Mouse (Mus musculus) CH12.LX (cell line): ENCODE data around the gene Ttll10. TPM values are rescaled to one million over a fixed set of nuclear protein-coding genes. Genes with fewer than 3 reads are reported as not detected.

Experiments
- DNase-seq: peaks from one replicate; pipeline ENCODE4 v3.0.0-alpha.2; 2013; ENCODE audit errors: extremely low read depth
- H3K27ac ChIP-seq: 2 replicates; pipeline ENCODE4 v1.5.1; 2012; ENCODE audit warnings: low read depth, mild to moderate bottlenecking, control low read depth, moderate library complexity; ENCODE audit not compliant: insufficient read depth
- H3K27me3 ChIP-seq: replicated peaks from 2 replicates; pipeline ENCODE3; 2012; ENCODE audit warnings: inconsistent platforms
- H3K36me3 ChIP-seq, 2 experiments: replicated peaks in 1 of 2; 2 replicates each; pipeline versions ENCODE3 to v1.6.1; 2012; ENCODE audit warnings: inconsistent platforms in 1 of 2, low read length in 1 of 2, mild to moderate bottlenecking in 1 of 2, mixed read lengths in 1 of 2, moderate library complexity in 1 of 2; ENCODE audit not compliant: control insufficient read depth in 1 of 2, insufficient read depth in 1 of 2
- H3K4me1 ChIP-seq, 2 experiments: 2 replicates each; pipeline ENCODE4 v1.6.1; 2012; ENCODE audit warnings: inconsistent platforms in 1 of 2, moderate library complexity in 1 of 2; ENCODE audit not compliant: insufficient read depth in 2 of 2, control insufficient read depth in 1 of 2
- H3K4me2 ChIP-seq: 2 replicates; pipeline ENCODE4 v1.6.1; 2012; ENCODE audit warnings: low read depth, mild to moderate bottlenecking, control low read depth; ENCODE audit not compliant: poor library complexity, insufficient read depth, severe bottlenecking
- H3K4me3 ChIP-seq, 3 experiments: fragments of 150-350 bp in 1 of 3; sonication (generic) in 1 of 3; replicated peaks in 1 of 3; 2 replicates each; pipeline versions ENCODE3 to v1.5.1; 2011 to 2012; ENCODE audit warnings: low read depth in 2 of 3, low read length in 2 of 3, mild to moderate bottlenecking in 2 of 3, moderate library complexity in 2 of 3, control low read depth in 1 of 3, improper control_type of control experiment in 1 of 3, inconsistent platforms in 1 of 3, mixed read lengths in 1 of 3; ENCODE audit not compliant: poor library complexity in 1 of 3
- H3K79me2 ChIP-seq: replicated peaks from 2 replicates; pipeline ENCODE4 v1.6.1; 2012; ENCODE audit warnings: mild to moderate bottlenecking, moderate library complexity; ENCODE audit not compliant: control insufficient read depth, poor library complexity, insufficient read depth, severe bottlenecking; ENCODE audit errors: extremely low read depth
- H3K9ac ChIP-seq: 2 replicates; pipeline ENCODE4 v1.6.1; 2012; ENCODE audit warnings: low read depth, mild to moderate bottlenecking, control low read depth, moderate library complexity; ENCODE audit not compliant: insufficient read depth
- H3K9me3 ChIP-seq: replicated peaks from 2 replicates; pipeline ENCODE3; 2012; ENCODE audit warnings: low read length, inconsistent platforms, mixed read lengths
- CTCF ChIP-seq, 2 experiments: IDR thresholded peaks in 1 of 2; conservative IDR thresholded peaks in 1 of 2; 2 replicates each; pipeline ENCODE4 v1.5.1; 2011 to 2012; ENCODE audit warnings: low read depth in 2 of 2, low read length in 2 of 2, improper control_type of control experiment in 1 of 2, inconsistent platforms in 1 of 2, mild to moderate bottlenecking in 1 of 2, moderate library complexity in 1 of 2
- E2F4 ChIP-seq: IDR thresholded peaks from 2 replicates; pipeline ENCODE4 v1.6.1; 2011; ENCODE audit warnings: low read depth, low read length, improper control_type of control experiment; ENCODE audit not compliant: insufficient replicate concordance
- ELF1 ChIP-seq: IDR thresholded peaks from 2 replicates; pipeline ENCODE4 v1.6.1; 2014; ENCODE audit warnings: low read depth, mild to moderate bottlenecking, inconsistent platforms, low read length, improper control_type of control experiment
- HCFC1 ChIP-seq: IDR thresholded peaks from 2 replicates; pipeline ENCODE4 v1.6.1; 2012; ENCODE audit warnings: low read depth, mild to moderate bottlenecking, inconsistent platforms, low read length, improper control_type of control experiment
- KAT2A ChIP-seq: IDR thresholded peaks from 2 replicates; pipeline ENCODE4 v1.6.1; 2012; ENCODE audit warnings: low read length, improper control_type of control experiment, inconsistent platforms; ENCODE audit not compliant: insufficient replicate concordance
- MAFK ChIP-seq: IDR thresholded peaks from 2 replicates; pipeline ENCODE4 v1.6.1; 2011; ENCODE audit warnings: low read length, improper control_type of control experiment; ENCODE audit not compliant: insufficient replicate concordance
- MAX ChIP-seq: IDR thresholded peaks from 2 replicates; pipeline ENCODE4 v1.6.1; 2011; ENCODE audit warnings: low read length, improper control_type of control experiment
- MAZ ChIP-seq: IDR thresholded peaks from 2 replicates; pipeline ENCODE4 v1.6.1; 2012; ENCODE audit warnings: low read depth, mild to moderate bottlenecking, inconsistent platforms, low read length, improper control_type of control experiment, moderate library complexity
- MEF2A ChIP-seq: IDR thresholded peaks from 2 replicates; pipeline ENCODE4 v1.6.1; 2014; ENCODE audit warnings: low read depth, mild to moderate bottlenecking, inconsistent platforms, low read length, improper control_type of control experiment, borderline replicate concordance
- NELFE ChIP-seq: IDR thresholded peaks from 2 replicates; pipeline ENCODE4 v1.6.1; 2011; ENCODE audit warnings: low read depth, low read length, improper control_type of control experiment
- NRF1 ChIP-seq: IDR thresholded peaks from 2 replicates; pipeline ENCODE4 v1.6.1; 2014; ENCODE audit warnings: low read depth, mild to moderate bottlenecking, inconsistent platforms, low read length, improper control_type of control experiment, moderate library complexity
- PAX5 ChIP-seq: IDR thresholded peaks from 2 replicates; pipeline ENCODE4 v1.6.1; 2012; ENCODE audit warnings: low read length, inconsistent platforms, mixed read lengths
- POLR2A ChIP-seq: IDR thresholded peaks from 2 replicates; pipeline ENCODE4 v1.6.1; 2011; ENCODE audit warnings: low read depth, mild to moderate bottlenecking, improper control_type of control experiment, low read length
- POLR2AphosphoS2 ChIP-seq: IDR thresholded peaks from 2 replicates; pipeline ENCODE4 v1.6.1; 2011; ENCODE audit warnings: low read depth, low read length, improper control_type of control experiment
- RAD21 ChIP-seq: IDR thresholded peaks from 2 replicates; pipeline ENCODE4 v1.6.1; 2011; ENCODE audit warnings: low read depth, mild to moderate bottlenecking, low read length, improper control_type of control experiment, moderate library complexity
- SIN3A ChIP-seq: IDR thresholded peaks from 2 replicates; pipeline ENCODE4 v1.6.1; 2012; ENCODE audit warnings: low read length, improper control_type of control experiment, inconsistent platforms
- SMC3 ChIP-seq: IDR thresholded peaks from 2 replicates; pipeline ENCODE4 v1.6.1; 2011; ENCODE audit warnings: low read depth, low read length, improper control_type of control experiment
- TBP ChIP-seq: conservative IDR thresholded peaks from 2 replicates; pipeline ENCODE4 v1.6.1; 2011; ENCODE audit warnings: low read depth, low read length, improper control_type of control experiment
- TCF12 ChIP-seq: IDR thresholded peaks from 2 replicates; pipeline ENCODE4 v1.6.1; 2014; ENCODE audit warnings: low read depth, mild to moderate bottlenecking, inconsistent platforms, low read length, improper control_type of control experiment
- USF1 ChIP-seq: IDR thresholded peaks from 2 replicates; pipeline ENCODE4 v1.6.1; 2014; ENCODE audit warnings: low read depth, mild to moderate bottlenecking, inconsistent platforms, low read length, improper control_type of control experiment
- dilution Hi-C: fragments of 300-500 bp; cut with MboI; formaldehyde crosslinking; loops from 2 replicates; pipeline ENCODE4 v1.14.3; 2020; ENCODE audit warnings: low sequenced_read_pairs; ENCODE audit not compliant: extremely low pct_unique_long_range_greater_than_20kb, extremely low pct_ligation_motif_present
- in situ Hi-C: fragments of 300-500 bp; cut with MboI; formaldehyde crosslinking; loops from 3 replicates; pipeline ENCODE4 v1.14.3; 2019; ENCODE audit warnings: low sequenced_read_pairs, low pct_ligation_motif_present, low pct_unique_long_range_greater_than_20kb, mixed read lengths
- polyA plus RNA-seq: library from polyadenylated mRNA; unstranded; fragments of >175 nt; gene quantifications from 2 replicates; pipeline ENCODE4 v1.2.1, GENCODE M21; 2012; ENCODE audit warnings: low read depth; ENCODE audit not compliant: insufficient read length
- total RNA-seq, 2 experiments: library from RNA; depleted of rRNA; stranded (reverse); fragments of 300-350 nt in 1 of 2; fragments of >200 nt in 1 of 2; gene quantifications; 2 replicates each; pipeline ENCODE4 v1.2.3; 2012 to 2014

Ttll10 gene
- total and polyA plus RNA-seq, 3 experiments = 0.04 TPM; not detected in 2

GRCm38 (mm10) chr4:156028580-156028979 lies 30.6 kb downstream of the Ttll10 start:
- Histone ChIP-seq H3K27ac (no peak overlapping the region), H3K9me3 (no peaks in the 10 kb centered on the region), H3K9ac (no peak overlapping the region), H3K79me2 (no peaks in the 10 kb centered on the region)
- dilution Hi-C loops = no loop called here
- in situ Hi-C loops = no loop called here
- no peak for TF ChIP-seq PAX5
- TF ChIP-seq MEF2A = no peak
- no peak for TF ChIP-seq HCFC1
- no peak for TF ChIP-seq SIN3A
- TF ChIP-seq POLR2AphosphoS2 = no peak
- TF ChIP-seq, all 38 proteins: peak for 0
- Histone ChIP-seq H3K36me3 (peaks cover 16 to 32% of the 10 kb centered on the region in 2 experiments), H3K27me3 (no peaks in the 10 kb centered on the region), H3K4me1 (peaks cover 30 to 71% of the 10 kb centered on the region in 2 experiments), H3K4me2 (no peak overlapping the region), H3K4me3 (no peak overlapping the region)
- DNase-seq = no peak

DNA sequence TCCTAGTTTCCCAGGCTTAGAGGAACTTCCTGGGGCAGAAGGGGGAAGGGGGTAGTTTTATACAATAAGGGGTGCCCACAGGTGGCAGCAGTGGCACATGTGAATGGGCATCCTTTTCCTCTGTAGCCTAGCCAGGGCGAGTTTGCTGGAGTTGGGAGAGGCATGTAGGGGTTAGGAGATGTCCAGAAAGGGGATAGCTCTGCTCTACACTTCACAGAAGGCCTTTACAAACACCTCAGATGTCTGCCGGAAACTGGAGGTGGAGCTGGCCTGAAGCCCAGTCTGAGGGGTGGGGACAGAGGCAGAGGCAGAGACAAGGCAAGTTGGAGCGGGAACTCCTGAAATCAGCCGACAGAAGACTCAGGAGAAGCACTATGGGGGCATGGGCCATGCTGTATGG lies 33.2 kb downstream of the Ttll10 start, which contains the start of gene Tnfrsf18:
Gene Tnfrsf18, plus strand, starts transcription at position 152 of the 400 bp plus-strand sequence.
- H3K9me3 ChIP-seq = no peaks in the 10 kb centered on the region
- no peaks in the 10 kb centered on the region for H3K79me2 ChIP-seq
- H3K9ac ChIP-seq = peak within 1 kb of the TSS; percentile 59
- TF ChIP-seq MAZ = 0 out of 2 replicates have a peak, but pooled peaks have one; percentile 24
- peak; percentile 42 for TF ChIP-seq SMC3
- peak; percentile 61; the same call in 1 of the 2 replicates for TF ChIP-seq SIN3A
- no peak for TF ChIP-seq NRF1
- peak; percentile 53; the same call in 1 of the 2 replicates for TF ChIP-seq TCF12
- peak; percentile 58 for TF ChIP-seq NELFE
- TF ChIP-seq KAT2A = no peak
- TF ChIP-seq MAX = 0 out of 2 replicates have a peak, but pooled peaks have one; percentile 39
- TF ChIP-seq POLR2AphosphoS2 = peak; percentile 45; the same call in 1 of the 2 replicates
- TF ChIP-seq TBP = 0 out of 2 replicates have a peak, but pooled peaks have one; percentile 26
- TF ChIP-seq E2F4 = no peak
- TF ChIP-seq MEF2A = 0 out of 2 replicates have a peak, but pooled peaks have one; percentile 53
- TF ChIP-seq ELF1 = no peak
- no peak for TF ChIP-seq USF1
- TF ChIP-seq CTCF (conservative IDR thresholded peaks at IDR 0.05 in 1 of 2, IDR thresholded peaks at IDR 0.05 in 1 of 2; ENCODE audit: low read depth in 2 of 2, low read length in 2 of 2) = peak in 1 of 2 experiments; percentile 53; a peak in 2 of 4 replicates
- TF ChIP-seq POLR2A = peak; percentile 70
- peak; percentile 53 for TF ChIP-seq RAD21
- TF ChIP-seq MAFK = no peak
- dilution Hi-C loops (no loop called here), in situ Hi-C loops (no loop called here)
- peak within 1 kb of the TSS; percentile 54 to 61 (median 56) for H3K4me3 ChIP-seq
- DNase-seq = no peak
- H3K36me3 ChIP-seq = peaks cover 16 to 32% of the 10 kb centered on the region in 2 experiments
- H3K4me1 ChIP-seq = peaks cover 27 to 77% of the 10 kb centered on the region in 2 experiments
- peak within 1 kb of the TSS; percentile 59 for H3K27ac ChIP-seq
- peak within 1 kb of the TSS; percentile 77 for H3K4me2 ChIP-seq
- no peaks in the 10 kb centered on the region for H3K27me3 ChIP-seq
